Comparison of ENCODE assay signal across 7 mouse cellular contexts in genomic region chr7:70337581-70338264, GRCm38 (mm10). TPM values are rescaled to one million over a fixed set of nuclear protein-coding genes. Genes with fewer than 3 reads are reported as not detected.
DNase-seq lines count a peak whose midpoint lies in the region; ATAC-seq lines count a peak whose summit lies in the region.

No protein-coding gene starts in this region.

- ATAC-seq in intestine, embryonic 15.5 days = peak; percentile 29; the same call in 1 of the 2 replicates

- peaks cover 48% of the 10 kb centered on the region for H3K27me3 ChIP-seq in intestine, embryonic 15.5 days (replicated peaks)

- WGBS in intestine, embryonic 15.5 days = 9% methylated on average over 37 of the region's 37 CpGs

- H3K27ac ChIP-seq in intestine, embryonic 15.5 days = no peak overlapping the region

- no peaks in the 10 kb centered on the region for H3K9me3 ChIP-seq in intestine, embryonic 15.5 days

- peak overlapping the region; percentile 50 for H3K4me2 ChIP-seq in intestine, embryonic 15.5 days (replicated peaks)

- no peak overlapping the region for H3K9ac ChIP-seq in intestine, embryonic 15.5 days

- intact Hi-C loops in left cerebral cortex, postnatal 25 days (cut with DNase I) = loop anchor here (10.0 kb wide), 2 partner anchors 1763 to 1963 kb away; no protein-coding TSS in a partner anchor

- peak; percentile 46 for DNase-seq in R1 (ENCODE audit: low read depth, low spot score)
- peak; percentile 72 for DNase-seq in embryo, embryonic 9.5 days (ENCODE audit: extremely low spot score)
- DNase-seq in mesoderm, embryonic 11.5 days (ENCODE audit: low read depth, low spot score) = peak; percentile 42
- DNase-seq in left cerebral cortex, adult 11 months (ENCODE audit: low spot score) = no peak
- no peak for DNase-seq in T-cell, adult 2 months (ENCODE audit: low spot score)
- no peak for DNase-seq in left cerebral cortex, postnatal 25 days (ENCODE audit: low spot score in 2 of 2)

- peaks cover 5% of the 10 kb centered on the region; the same call in 1 of the 2 replicates for H3K4me1 ChIP-seq in intestine, embryonic 15.5 days (replicated peaks)

- no peaks in the 10 kb centered on the region for H3K36me3 ChIP-seq in intestine, embryonic 15.5 days

- peak overlapping the region; percentile 14; the same call in 1 of the 2 replicates for H3K4me3 ChIP-seq in intestine, embryonic 15.5 days (replicated peaks)

RNA-seq across cellular contexts. Expression of gene Nr2f2, which starts 28.8 kb away (rescaled TPM):
- polyA plus RNA-seq in intestine, embryonic 15.5 days (2015; fragmentation: Nextera tagmentation; extraction: Ambion mirVana) = 39.4 and 46.3 TPM in 2 replicates
- total RNA-seq in left cerebral cortex, postnatal 25 days (2021) = 10 to 100 TPM; 34.2 to 38.4 TPM

Comparison
In these comparisons a context has a peak if more than half of its experiments do, and no peak if none do; other contexts are left out.
1. DNase-seq: peak in R1 (single experiment), embryo, embryonic 9.5 days (single experiment) and mesoderm, embryonic 11.5 days (single experiment); none in left cerebral cortex, adult 11 months (single experiment), T-cell, adult 2 months (single experiment) and left cerebral cortex, postnatal 25 days (0 of 2).